In the genomic region with DNA sequence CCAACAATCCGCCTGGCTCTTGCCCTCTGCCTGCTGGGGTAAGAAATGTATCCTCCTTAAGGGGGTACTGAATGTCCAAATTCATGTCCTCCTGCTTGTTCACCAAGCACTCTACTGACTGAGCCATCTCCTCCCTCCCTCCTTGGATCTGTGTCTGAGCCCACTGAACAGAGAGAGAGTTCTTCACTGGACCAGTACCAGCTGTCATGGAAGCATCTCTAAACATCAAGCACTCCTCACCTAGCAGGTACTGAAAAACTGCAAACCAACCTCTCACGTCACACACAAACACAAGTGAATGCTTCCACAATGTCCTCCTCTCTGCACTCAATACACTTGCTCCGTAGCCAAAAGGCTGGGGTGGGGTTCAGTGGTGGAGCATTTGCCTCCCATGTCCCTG, we compare ENCODE assay signal across 12 mouse cellular contexts.
"Had no signal": no experiment of that assay in that cellular context is flagged by ENCODE, and none has a peak within 500 bp of the region (broad histone marks: within the 10 kb centered on the region; RNA-seq: fewer than 3 reads in every experiment).

No protein-coding gene starts in this region.

- H3K27ac ChIP-seq: kidney, embryonic 15.5 days; limb, embryonic 13.5 days; liver, embryonic 14.5 days; stomach, postnatal 0 days had no signal

- H3K9ac ChIP-seq: kidney, embryonic 15.5 days; limb, embryonic 13.5 days; liver, embryonic 14.5 days had no signal

- H3K4me3 ChIP-seq: kidney, embryonic 15.5 days; limb, embryonic 13.5 days had no signal

- H3K4me2 ChIP-seq: kidney, embryonic 15.5 days; limb, embryonic 13.5 days; midbrain, embryonic 11.5 days had no signal

- DNase-seq: kidney, adult 18-20 months; kidney, postnatal 14 days; left cerebral cortex, postnatal 4 days; lung, adult 18-20 months; lung, postnatal 36 days; thymus, postnatal 14 days had no signal

- ATAC-seq: midbrain, embryonic 16.5 days had no signal

- H3K9me3 ChIP-seq: kidney, embryonic 15.5 days had no signal

- H3K36me3 ChIP-seq: kidney, embryonic 15.5 days; limb, embryonic 13.5 days had no signal

- H3K27me3 ChIP-seq: kidney, embryonic 15.5 days had no signal
